Mouse (Mus musculus) lung, postnatal 0 days (tissue): ENCODE data around the gene Nfia.

Experiments used
- CTCF ChIP-seq: IDR thresholded peaks from 2 replicates; pipeline ENCODE4 v1.5.1; 2016; ENCODE audit warnings: antibody characterized with exemption, mild to moderate bottlenecking
- EP300 ChIP-seq: IDR thresholded peaks from 2 replicates; pipeline ENCODE4 v1.6.1; 2016; ENCODE audit warnings: antibody characterized with exemption, mild to moderate bottlenecking, control low read depth

GRCm38 (mm10) chr4:97962856-97963255, 190.3 kb downstream of the Nfia start:
- TF ChIP-seq CTCF (no peak), EP300 (no peak)
